Comparison of ENCODE assay signal across 9 mouse cellular contexts in the genomic region with DNA sequence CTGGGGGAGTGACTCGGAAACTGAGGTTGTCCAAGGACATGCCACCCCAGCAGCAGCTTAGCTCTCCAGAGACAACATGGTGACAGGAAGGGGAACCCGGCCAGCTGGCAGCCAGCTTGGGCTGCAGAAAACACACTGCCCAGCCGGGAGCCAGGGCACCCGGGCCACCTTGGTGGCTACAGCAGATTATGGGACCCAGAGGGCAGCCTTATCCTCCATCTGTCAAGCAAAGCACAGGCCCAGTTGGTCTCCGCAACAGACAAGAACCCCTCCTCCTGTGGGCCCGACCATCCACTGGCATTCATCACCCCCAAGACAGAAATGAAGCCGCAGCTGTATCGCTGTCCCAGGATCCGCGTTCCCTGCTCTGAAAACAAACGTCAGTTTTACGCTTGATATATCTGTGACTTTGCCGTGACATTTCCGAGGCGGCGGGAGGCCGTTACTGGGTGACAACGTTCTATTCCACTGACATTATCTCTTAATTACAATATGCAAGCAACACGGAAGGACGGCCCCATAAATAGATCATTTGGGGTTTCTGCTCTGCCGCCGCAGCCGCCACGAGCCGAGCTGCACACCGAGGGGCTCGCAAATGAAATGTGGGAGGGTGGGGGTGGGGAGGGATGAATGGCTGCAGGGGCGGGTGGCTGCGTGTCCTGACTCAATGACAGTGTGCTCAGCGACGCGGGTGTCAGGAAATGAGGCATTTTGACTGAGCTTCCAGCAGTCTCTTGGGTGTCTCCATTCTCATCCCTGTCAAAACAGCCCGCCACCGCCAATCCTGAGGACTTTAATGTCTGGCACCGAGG.
DNase-seq lines count a peak whose midpoint lies in the region; ATAC-seq lines count a peak whose summit lies in the region.
"Had no signal": no experiment of that assay in that cellular context is flagged by ENCODE, and none has a peak within 500 bp of the region (broad histone marks: within the 10 kb centered on the region; RNA-seq: fewer than 3 reads in every experiment).

No protein-coding gene starts in this region.

- peaks cover 59% of the 10 kb centered on the region for H3K4me1 ChIP-seq in heart, embryonic 13.5 days
- H3K4me1 ChIP-seq in lung, embryonic 16.5 days (replicated peaks; ENCODE audit: control insufficient read depth, insufficient read depth, low read length) = peaks cover 20% of the 10 kb centered on the region

- no peaks in the 10 kb centered on the region for H3K27me3 ChIP-seq in heart, embryonic 13.5 days (replicated peaks)
- no peaks in the 10 kb centered on the region for H3K27me3 ChIP-seq in lung, embryonic 16.5 days (ENCODE audit: control insufficient read depth, insufficient read depth, low read depth, low read length)

- H3K4me2 ChIP-seq in heart, embryonic 13.5 days = peak overlapping the region; percentile 62
- peak overlapping the region; percentile 45 for H3K4me2 ChIP-seq in lung, embryonic 16.5 days (ENCODE audit: low read depth, low read length)

- 37% methylated on average over 35 of the region's 35 CpGs for WGBS in heart, embryonic 13.5 days
- WGBS in lung, embryonic 16.5 days = 28% methylated on average over 35 of the region's 35 CpGs

- ATAC-seq in heart, embryonic 13.5 days (ENCODE audit: extremely low read depth, insufficient number of reproducible peaks, low FRiP score, low TSS enrichment) = no peak
- ATAC-seq in lung, embryonic 16.5 days (ENCODE audit: low read depth) = no peak; the same call in 1 of the 2 replicates

- H3K36me3 ChIP-seq in heart, embryonic 13.5 days = no peaks in the 10 kb centered on the region
- no peaks in the 10 kb centered on the region for H3K36me3 ChIP-seq in lung, embryonic 16.5 days (ENCODE audit: control insufficient read depth, insufficient read depth, low read length)

- peak overlapping the region; percentile 61 for H3K27ac ChIP-seq in heart, embryonic 13.5 days (replicated peaks)
- H3K27ac ChIP-seq in lung, embryonic 16.5 days (ENCODE audit: low read length) = no peak overlapping the region

- DNase-seq in embryo, embryonic 11 days = peak; percentile 46
- no peak for DNase-seq in embryo, embryonic 9.5 days (ENCODE audit: extremely low spot score)
- peak; percentile 72 for DNase-seq in cerebellum, adult 9-10 months
- peak; percentile 58 for DNase-seq in kidney, postnatal 10 days
- peak; percentile 64 for DNase-seq in right cerebral cortex, postnatal 14 days
- DNase-seq in spleen, postnatal 36 days (ENCODE audit: low spot score in 2 of 2) = no peak

- peak overlapping the region; percentile 63 for H3K9ac ChIP-seq in heart, embryonic 13.5 days
- no peak overlapping the region for H3K9ac ChIP-seq in lung, embryonic 16.5 days (ENCODE audit: low read length)

- peak overlapping the region; percentile 29 for H3K4me3 ChIP-seq in heart, embryonic 13.5 days
- 0 out of 2 replicates have a peak overlapping the region, but pooled peaks have one; percentile 7 for H3K4me3 ChIP-seq in lung, embryonic 16.5 days (ENCODE audit: low read length)
- H3K4me3 ChIP-seq: erythroblast, embryonic 14.5 days had no signal

- no peaks in the 10 kb centered on the region for H3K9me3 ChIP-seq in heart, embryonic 13.5 days
- H3K9me3 ChIP-seq in lung, embryonic 16.5 days (ENCODE audit: control insufficient read depth, low read length) = 0 out of 2 replicates have a peak, but pooled peaks cover 2% of the 10 kb centered on the region

Comparison
In these comparisons a context has a peak if more than half of its experiments do, and no peak if none do; other contexts are left out.
1. DNase-seq: peak in embryo, embryonic 11 days (single experiment), cerebellum, adult 9-10 months (single experiment), kidney, postnatal 10 days (single experiment) and right cerebral cortex, postnatal 14 days (single experiment); none in embryo, embryonic 9.5 days (single experiment) and spleen, postnatal 36 days (0 of 2).